Mouse (Mus musculus): ENCODE data around the gene Cyp4a32.

Gene Cyp4a32

DNA sequence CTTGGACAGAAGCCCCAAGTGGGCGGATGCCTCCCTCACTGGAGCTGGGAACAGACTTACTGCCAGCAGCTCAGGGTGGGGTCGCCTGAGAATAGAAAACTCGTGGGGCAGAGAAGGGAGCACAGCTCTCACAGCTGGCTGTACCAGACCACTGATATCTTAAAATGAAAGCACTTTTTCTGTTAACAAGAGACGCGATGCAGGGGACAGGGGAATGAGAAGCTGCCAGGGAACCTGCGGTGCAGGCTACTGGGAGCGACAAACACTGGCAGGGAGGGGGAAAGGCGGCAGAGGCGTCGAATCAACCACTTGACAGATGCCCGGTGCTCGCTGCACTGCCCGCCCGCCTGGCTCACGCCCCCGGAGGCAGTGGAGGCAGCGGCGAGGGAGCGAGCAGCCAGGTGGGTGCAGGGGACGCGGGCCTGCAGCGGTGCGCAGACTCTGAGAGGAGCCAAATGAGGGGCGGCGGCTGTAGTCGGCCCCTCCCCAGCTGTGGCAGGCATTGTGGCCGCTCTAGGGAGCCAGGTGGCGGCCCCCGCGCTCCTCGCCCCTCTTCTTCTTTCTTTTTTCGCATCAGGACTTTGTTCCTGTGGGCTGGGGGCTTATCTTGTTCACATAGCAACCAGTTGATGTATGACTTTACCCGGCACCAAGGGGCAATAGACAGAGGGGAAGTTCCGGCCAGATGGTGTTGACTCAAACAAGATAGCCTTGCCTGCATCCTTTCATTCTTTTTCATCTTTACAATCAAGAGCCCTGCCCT is 56.5 kb downstream of the Cyp4a32 start:
- DNase-seq = peak; percentile 15 to 17

DNA sequence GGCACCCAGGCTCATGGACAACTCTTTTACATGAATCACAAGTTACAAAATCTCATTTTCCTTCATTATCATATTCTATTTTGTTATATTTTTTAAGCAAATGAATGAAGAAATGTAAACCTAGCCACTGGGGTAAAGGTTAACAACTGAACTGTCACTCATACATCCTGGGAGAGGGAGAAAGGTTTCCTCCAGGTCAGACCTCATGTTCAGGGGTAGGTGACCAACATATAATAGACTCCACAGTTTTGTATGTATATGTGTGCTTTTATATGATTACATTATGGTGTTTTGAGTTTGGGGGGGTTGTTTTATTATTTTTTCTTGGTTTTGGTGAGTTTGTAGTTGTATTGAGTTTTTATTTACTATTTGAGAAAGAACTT is 57.1 kb downstream of the Cyp4a32 start:
- DNase-seq = no peak

GRCm38 (mm10) chr4:115659190-115659589 is 58.4 kb downstream of the Cyp4a32 start:
- DNase-seq = no peak
